Mouse (Mus musculus) testis, postnatal 10 days (tissue): Measurements from ENCODE around the gene Rhbdd2.
A peak's percentile ranks its signal among the peaks of the same experiment; 100 is the strongest.
"Not testable (repeated sequence)": the region's sequence is repeated elsewhere in the genome, so short reads cannot be mapped to it uniquely, and the experiment has no call there.

ENCODE experiments used
- DNase-seq: peaks from one replicate; pipeline ENCODE4 v3.0.0; 2021; ENCODE audit warnings: low spot score

Gene Rhbdd2

GRCm38 (mm10) chr5:135632117-135632796, at the start of gene Rhbdd2:
Gene Rhbdd2 (plus strand): TSS chr5:135632618.
- peak; percentile 98 for DNase-seq

DNA sequence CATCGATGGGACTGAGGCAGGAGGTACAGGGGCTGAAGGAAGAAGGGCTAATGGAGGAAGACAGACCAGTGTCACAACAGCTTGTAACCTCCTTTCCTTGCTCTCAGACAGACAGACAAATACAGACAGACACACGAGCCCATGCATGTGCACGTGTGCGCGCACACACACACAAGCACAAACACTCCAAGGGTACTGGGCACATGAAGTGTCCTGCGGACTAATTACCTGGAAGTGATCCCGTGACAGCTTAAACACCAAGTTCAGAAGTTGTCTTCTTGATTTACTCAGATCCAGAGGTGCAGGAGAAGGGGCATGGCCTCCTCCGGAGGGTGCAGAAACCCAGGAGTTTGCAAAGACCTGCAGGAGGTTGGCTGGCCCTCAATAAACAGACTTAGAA, 46.7 kb upstream of the Rhbdd2 start:
- no peak for DNase-seq

- no peak for DNase-seq
These were observed 44.7 kb upstream of the Rhbdd2 start for GRCm38 (mm10) chr5:135587764-135588163.

DNA sequence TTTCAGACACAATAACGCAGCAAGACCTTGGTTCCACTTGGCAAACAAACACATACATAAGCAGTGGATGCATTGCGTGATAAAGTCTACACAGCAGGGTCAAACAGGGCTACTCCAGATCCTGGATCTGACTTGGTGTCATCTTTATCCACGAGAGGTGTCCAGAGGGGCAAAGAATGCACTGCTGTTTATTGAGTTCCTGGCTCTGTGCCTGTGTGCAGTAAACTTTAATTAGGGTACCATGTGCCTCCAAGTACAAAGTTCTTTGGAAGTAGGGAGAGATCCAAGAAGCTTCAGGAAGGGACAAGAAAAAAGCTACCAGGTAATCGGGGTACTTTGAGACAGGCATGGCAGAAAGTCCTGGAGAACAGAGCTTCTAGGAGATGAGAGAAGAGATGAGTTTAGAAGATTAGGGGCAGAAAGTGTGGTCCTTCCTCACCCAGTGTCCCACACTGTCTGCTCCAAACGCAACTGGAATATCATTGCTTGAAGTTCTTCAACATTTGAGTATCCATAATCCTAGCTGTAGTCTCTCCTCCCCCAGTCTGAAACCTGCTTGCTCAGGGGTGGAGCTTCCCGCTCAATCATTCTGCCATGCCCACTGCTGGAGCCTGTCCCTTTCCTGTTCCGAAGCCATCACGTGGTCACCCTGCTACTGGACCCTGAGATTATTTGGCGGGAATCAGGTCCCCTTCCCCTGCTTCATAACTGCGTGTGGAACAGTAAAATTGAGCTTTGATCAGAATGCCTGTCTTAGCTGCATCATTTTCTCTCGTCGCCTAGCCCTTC, 42.2 kb upstream of the Rhbdd2 start:
- no peak for DNase-seq

DNA sequence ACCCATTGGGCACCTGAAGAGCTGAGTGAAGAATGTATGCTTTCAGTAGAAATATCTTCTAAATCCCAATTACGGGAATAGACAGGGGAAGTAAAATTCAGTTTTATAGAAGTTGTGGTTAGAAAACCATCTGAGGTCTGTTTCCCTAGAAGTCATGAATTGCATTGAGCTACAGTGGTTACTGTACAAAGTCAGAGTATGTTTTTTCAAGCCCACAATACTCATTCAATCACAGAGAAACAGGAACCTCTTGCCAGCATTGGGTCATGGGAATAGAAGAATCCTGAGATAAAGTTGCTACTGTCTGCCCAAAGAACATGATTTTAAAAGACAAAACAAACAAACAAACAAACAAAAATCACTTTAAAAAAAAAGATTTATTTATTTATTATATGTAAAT, 27.8 kb upstream of the Rhbdd2 start:
- not testable (repeated sequence) for DNase-seq

- DNase-seq = not testable (repeated sequence)
These were observed 25.7 kb upstream of the Rhbdd2 start for GRCm38 (mm10) chr5:135606717-135607116.

- DNase-seq = no peak
These were observed 24.8 kb upstream of the Rhbdd2 start for GRCm38 (mm10) chr5:135607581-135607980.

- no peak for DNase-seq
These were observed 22.6 kb upstream of the Rhbdd2 start for GRCm38 (mm10) chr5:135609794-135610193.

GRCm38 (mm10) chr5:135619741-135620140, 12.7 kb upstream of the Rhbdd2 start:
- not testable (repeated sequence) for DNase-seq

DNA sequence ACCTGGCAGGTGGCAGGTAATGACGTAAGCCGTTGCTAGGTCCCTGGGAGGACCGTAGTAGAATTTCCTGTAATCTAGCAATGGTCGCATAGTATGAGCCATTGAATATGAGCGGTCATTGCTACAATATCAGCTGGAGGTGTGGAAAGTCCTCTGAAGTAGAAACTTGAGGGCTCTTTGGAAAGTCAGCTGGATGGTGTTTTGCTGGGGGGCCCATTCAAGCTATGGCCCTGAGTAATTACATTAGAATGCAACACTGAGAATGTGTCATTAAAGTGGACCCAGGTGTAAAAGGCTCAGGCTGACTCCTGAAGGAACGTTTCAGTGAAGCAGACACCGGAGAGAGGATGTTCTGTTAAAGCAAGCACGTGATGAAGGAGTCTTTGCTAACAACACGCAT, 11.9 kb upstream of the Rhbdd2 start:
- no peak for DNase-seq

GRCm38 (mm10) chr5:135621725-135622124, 10.7 kb upstream of the Rhbdd2 start:
- DNase-seq = no peak

DNA sequence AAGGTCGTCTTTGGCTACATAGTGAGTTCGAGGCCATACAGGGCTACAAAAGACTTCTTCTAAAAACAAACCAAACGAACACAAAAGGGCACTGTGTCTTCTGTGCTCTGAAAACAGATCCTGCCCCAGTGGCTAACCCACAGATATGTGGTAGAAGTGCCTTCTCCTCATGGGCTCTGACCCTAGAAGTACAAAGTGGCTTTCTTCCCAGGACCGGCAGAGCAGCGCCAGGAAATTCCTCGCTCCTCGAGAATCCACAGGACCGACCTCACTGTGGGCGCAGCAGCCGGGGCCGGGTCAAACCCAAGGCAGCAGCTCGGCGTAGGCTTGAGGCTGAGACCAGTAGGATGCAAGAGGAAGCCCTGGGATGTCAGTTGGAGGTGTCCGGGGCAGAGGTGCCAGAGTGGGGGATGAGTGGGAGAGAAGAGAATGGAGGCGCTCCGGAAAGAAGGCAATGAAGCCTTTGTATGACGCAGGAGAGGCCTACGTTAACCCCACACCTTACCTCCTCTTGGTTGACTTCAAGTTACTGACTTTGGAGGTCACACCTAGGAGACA, 9.3 kb upstream of the Rhbdd2 start:
- no peak for DNase-seq

GRCm38 (mm10) chr5:135628916-135629315, 3.5 kb upstream of the Rhbdd2 start:
- DNase-seq = no peak

- no peak for DNase-seq
These were observed 3.0 kb upstream of the Rhbdd2 start for GRCm38 (mm10) chr5:135629401-135629800.

GRCm38 (mm10) chr5:135630598-135630997, 1.8 kb upstream of the Rhbdd2 start:
- peak; percentile 82 for DNase-seq

- no peak for DNase-seq
These were observed 353 bp downstream of the Rhbdd2 start for GRCm38 (mm10) chr5:135632797-135633144.

DNA sequence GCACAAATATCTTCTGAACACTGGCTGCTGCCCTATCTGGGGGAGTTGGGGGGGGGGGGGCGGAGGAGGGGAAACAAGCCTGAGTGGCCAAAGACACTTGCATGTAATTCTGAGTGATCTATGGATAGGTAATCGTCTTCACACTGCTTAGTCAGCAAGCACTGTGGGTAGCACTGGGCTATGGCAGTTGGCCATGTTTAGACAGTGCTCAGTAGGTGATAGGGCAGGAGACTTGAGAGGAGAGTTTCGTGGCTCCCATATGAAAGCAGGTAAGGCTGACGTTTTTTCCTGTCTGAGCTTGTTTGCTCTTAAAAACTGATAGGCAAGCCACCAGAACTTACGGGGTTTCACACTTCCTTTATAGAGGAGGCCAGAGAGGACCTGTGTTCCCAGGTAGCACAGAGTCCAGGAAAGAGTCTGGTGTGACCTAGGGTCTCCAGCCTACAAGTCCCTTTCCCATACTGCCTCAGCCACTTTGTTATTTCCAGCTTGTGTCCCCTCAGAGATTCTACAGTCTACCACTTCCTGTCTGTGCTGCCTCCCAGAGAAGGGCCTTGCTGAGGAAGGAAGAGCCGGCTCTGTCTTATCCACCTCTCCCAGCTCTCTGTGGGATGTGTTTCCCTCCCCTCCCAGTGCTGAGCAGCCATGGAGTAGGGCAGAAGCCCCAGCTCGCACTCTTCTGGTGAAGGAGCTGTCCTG, 7.5 kb downstream of the Rhbdd2 start:
- no peak for DNase-seq

DNA sequence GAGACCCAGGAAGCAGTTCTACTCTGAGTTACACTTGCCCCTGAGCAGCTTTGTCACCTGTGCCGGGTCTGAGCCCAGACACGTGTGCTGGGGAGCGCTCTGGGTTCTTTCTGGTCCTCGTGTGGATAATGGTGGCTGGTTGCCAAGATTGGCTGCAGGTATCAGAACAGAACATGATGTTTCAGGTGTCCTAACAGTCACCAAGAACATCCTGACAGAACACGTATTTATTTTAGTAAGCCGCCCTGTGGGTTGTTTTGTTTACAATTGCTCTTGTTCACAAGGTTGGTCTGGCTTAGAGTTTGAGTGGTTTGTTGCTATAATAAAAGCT, 8.0 kb downstream of the Rhbdd2 start:
- no peak for DNase-seq

- no peak for DNase-seq
These were observed 8.6 kb downstream of the Rhbdd2 start for GRCm38 (mm10) chr5:135641028-135641427.

DNA sequence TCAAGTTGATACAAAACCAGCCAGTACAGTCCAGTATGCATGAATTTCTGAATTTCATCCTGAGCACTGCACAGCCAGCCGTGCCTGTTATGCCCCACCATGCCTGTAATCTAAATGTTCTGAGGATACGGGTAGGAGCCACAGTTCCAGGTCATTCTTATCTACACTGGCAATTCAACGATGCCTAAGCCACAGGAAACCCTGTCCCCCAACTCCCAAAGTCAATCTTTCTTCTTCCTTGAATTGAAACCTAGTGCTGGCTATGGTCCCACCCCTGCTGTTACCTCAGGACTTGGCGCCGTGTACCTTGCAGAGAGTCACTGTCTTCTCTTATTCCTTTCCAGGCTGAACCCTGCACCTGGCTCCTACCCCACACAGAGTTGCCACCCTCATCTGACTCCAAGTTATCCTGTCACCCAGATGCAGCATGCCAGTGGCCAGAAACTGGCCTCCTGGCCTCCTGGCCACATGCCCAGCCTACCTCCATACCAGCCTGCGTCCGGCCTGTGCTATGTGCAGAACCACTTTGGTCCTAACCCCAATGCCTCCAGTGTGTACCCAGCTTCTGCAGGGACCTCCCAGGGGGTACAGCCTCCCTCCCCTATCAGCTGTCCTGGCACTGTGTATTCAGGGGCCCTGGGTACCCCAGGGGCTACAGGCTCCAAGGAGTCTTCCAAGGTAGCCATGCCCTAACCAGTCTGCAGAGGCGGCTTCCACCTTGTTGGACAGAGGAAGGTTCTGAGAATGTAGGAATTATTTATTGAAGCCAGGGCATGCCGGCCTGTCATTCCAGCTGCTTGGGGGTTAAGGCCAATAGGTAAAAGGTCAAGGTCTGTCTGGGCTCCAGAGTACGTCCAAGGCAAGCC, 10.5 kb downstream of the Rhbdd2 start:
- DNase-seq = no peak

DNA sequence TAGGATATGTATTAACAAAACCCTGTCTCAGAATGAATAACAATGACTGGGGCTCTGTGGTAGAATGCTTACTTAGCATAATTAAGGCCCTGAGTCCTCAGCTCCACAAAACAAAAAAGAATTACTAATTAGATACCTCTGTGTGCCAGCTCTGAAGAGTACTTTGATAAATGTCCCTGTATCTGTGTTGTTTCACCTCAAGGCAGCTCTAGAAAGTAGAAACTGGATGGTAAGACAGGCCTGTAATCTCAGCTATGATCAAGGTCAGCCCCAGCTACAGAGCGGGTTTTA, 11.1 kb downstream of the Rhbdd2 start:
- DNase-seq = no peak

- DNase-seq = no peak
These were observed 11.5 kb downstream of the Rhbdd2 start for GRCm38 (mm10) chr5:135643869-135644268.
